Mouse (Mus musculus): ENCODE data around the gene Dpf3. TPM values are rescaled to one million over a fixed set of nuclear protein-coding genes. Genes with fewer than 3 reads are reported as not detected.

Dpf3 gene
- polyA plus RNA-seq, 1 experiment from 2014 or later: 6.1 TPM

DNA sequence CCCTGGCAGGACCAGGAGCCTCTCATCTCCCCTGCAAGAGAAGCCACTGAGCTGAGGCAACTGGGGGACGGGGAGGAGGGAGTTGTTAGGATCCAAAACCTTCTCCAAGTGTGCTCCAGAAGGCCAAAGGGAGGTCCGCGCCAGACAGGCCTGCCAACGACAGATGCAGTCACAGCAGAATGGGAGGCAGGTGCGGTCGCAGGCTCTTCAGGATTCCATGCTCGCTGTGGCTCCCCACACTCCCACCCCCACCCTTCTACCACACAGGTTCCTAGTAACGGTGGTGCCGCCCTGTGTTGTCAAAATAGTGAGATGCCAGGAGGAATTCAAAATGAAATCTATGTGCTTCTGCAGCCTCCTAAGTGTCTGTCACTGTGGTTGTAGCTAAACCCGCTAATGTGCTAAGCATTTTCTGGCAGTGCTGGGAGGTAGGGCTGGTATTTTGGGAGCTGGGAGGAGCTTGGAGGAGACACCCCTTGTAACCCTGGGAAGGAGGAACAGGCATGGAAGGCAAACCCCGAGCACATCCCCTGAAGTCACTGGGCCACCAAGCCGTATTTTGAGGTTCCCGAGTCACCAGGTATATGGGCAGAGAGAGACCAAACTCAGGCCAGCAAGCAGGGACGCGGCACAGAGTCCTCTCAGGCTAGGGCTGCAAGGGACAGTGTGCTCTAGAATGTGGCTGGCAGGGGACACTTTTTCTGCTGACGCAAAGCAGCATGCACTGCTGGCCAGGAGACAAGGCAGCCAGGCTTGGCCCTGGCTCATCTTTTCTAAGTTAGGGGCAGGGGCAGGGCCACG is 75.6 kb downstream of the Dpf3 start:
- 0 out of 2 replicates have a peak, but pooled peaks have one; percentile 26 for ATAC-seq (ENCODE audit: low read depth)

DNA sequence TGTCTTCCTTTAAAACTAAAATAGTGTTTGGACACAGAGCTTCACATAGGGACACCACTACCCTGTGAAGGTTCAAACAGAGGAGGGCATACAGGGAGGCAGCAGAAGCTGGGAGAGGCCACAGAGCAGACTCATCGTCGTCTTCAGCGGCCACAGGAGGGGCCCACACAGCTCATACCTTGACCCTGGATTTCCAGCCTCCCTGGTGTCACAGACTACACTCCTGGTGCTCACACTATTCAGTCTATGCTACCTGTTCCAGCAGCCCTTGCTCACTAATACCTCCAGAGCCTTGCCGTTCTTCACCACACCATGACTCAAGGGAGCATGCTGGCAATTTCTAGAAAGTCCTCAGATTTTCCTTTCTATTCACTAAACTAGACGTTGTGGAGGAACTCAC is 76.5 kb downstream of the Dpf3 start:
- Histone ChIP-seq H3K36me3 (ENCODE audit: control insufficient read depth, insufficient read depth, low read length) (no peaks in the 10 kb centered on the region), H3K27ac (replicated peaks; ENCODE audit: low read depth, low read length) (no peak overlapping the region), H3K4me3 (ENCODE audit: low read depth, low read length) (no peak overlapping the region), H3K4me1 (ENCODE audit: control insufficient read depth, insufficient read depth, low read length) (peaks cover 9% of the 10 kb centered on the region; the same call in 1 of the 2 replicates), H3K27me3 (replicated peaks; ENCODE audit: control insufficient read depth, insufficient read depth, low read length) (no peaks in the 10 kb centered on the region), H3K9me3 (ENCODE audit: control insufficient read depth, low read length) (0 out of 2 replicates have a peak, but pooled peaks cover 4% of the 10 kb centered on the region), H3K9ac (ENCODE audit: low read depth, low read length) (no peak overlapping the region), H3K4me2 (ENCODE audit: low read depth, low read length) (no peak overlapping the region)
- WGBS: 65% methylated on average over 5 of the region's 5 CpGs
- DNase-seq (ENCODE audit: low spot score): no peak
- no peak for ATAC-seq (ENCODE audit: low read depth)

More for the DNA sequence above, 75.6 kb downstream of the Dpf3 start:
- Histone ChIP-seq H3K36me3 (ENCODE audit: control insufficient read depth, insufficient read depth, low read length) (no peaks in the 10 kb centered on the region), H3K9me3 (ENCODE audit: control insufficient read depth, low read length) (0 out of 2 replicates have a peak, but pooled peaks cover 4% of the 10 kb centered on the region), H3K9ac (ENCODE audit: low read depth, low read length) (no peak overlapping the region), H3K27me3 (replicated peaks; ENCODE audit: control insufficient read depth, insufficient read depth, low read length) (no peaks in the 10 kb centered on the region), H3K4me1 (ENCODE audit: control insufficient read depth, insufficient read depth, low read length) (peaks cover 9% of the 10 kb centered on the region; the same call in 1 of the 2 replicates), H3K4me2 (ENCODE audit: low read depth, low read length) (no peak overlapping the region), H3K27ac (replicated peaks; ENCODE audit: low read depth, low read length) (0 out of 2 replicates have a peak overlapping the region, but pooled peaks have one; percentile 39), H3K4me3 (ENCODE audit: low read depth, low read length) (no peak overlapping the region)
- peak; percentile 24 for DNase-seq (ENCODE audit: low spot score)
- 51% methylated on average over 14 of the region's 17 CpGs for WGBS

- H3K27me3 ChIP-seq (replicated peaks; ENCODE audit: control insufficient read depth, insufficient read depth, low read length): no peaks in the 10 kb centered on the region
- H3K27ac ChIP-seq (replicated peaks; ENCODE audit: low read depth, low read length): no peak overlapping the region
- H3K36me3 ChIP-seq (ENCODE audit: control insufficient read depth, insufficient read depth, low read length): no peaks in the 10 kb centered on the region
- WGBS: 90% methylated on average over 12 of the region's 12 CpGs
- H3K9me3 ChIP-seq (ENCODE audit: control insufficient read depth, low read length): no peaks in the 10 kb centered on the region
- no peak overlapping the region for H3K9ac ChIP-seq (ENCODE audit: low read depth, low read length)
- DNase-seq (ENCODE audit: low spot score) (no peak), ATAC-seq (ENCODE audit: low read depth) (no peak)
- no peaks in the 10 kb centered on the region for H3K4me1 ChIP-seq (ENCODE audit: control insufficient read depth, insufficient read depth, low read length)
- H3K4me2 ChIP-seq (ENCODE audit: low read depth, low read length): no peak overlapping the region
- H3K4me3 ChIP-seq (ENCODE audit: low read depth, low read length): no peak overlapping the region
These were observed 82.0 kb downstream of the Dpf3 start for GRCm38 (mm10) chr12:83405374-83406125.

GRCm38 (mm10) chr12:83402270-83402669 is 85.2 kb downstream of the Dpf3 start:
- WGBS: 73% methylated on average over 5 of the region's 5 CpGs
- H3K9ac ChIP-seq (ENCODE audit: low read depth, low read length): no peak overlapping the region
- H3K4me1 ChIP-seq (ENCODE audit: control insufficient read depth, insufficient read depth, low read length): no peaks in the 10 kb centered on the region
- ATAC-seq (ENCODE audit: low read depth) (no peak), DNase-seq (ENCODE audit: low spot score) (no peak)
- H3K9me3 ChIP-seq (ENCODE audit: control insufficient read depth, low read length): no peaks in the 10 kb centered on the region
- H3K36me3 ChIP-seq (ENCODE audit: control insufficient read depth, insufficient read depth, low read length): no peaks in the 10 kb centered on the region
- no peaks in the 10 kb centered on the region for H3K27me3 ChIP-seq (replicated peaks; ENCODE audit: control insufficient read depth, insufficient read depth, low read length)
- no peak overlapping the region for H3K27ac ChIP-seq (replicated peaks; ENCODE audit: low read depth, low read length)
- no peak overlapping the region for H3K4me3 ChIP-seq (ENCODE audit: low read depth, low read length)
- H3K4me2 ChIP-seq (ENCODE audit: low read depth, low read length): no peak overlapping the region

GRCm38 (mm10) chr12:83392011-83392410 is 95.5 kb downstream of the Dpf3 start:
- Histone ChIP-seq H3K36me3 (ENCODE audit: control insufficient read depth, insufficient read depth, low read length) (no peaks in the 10 kb centered on the region), H3K9ac (ENCODE audit: low read depth, low read length) (no peak overlapping the region)

DNA sequence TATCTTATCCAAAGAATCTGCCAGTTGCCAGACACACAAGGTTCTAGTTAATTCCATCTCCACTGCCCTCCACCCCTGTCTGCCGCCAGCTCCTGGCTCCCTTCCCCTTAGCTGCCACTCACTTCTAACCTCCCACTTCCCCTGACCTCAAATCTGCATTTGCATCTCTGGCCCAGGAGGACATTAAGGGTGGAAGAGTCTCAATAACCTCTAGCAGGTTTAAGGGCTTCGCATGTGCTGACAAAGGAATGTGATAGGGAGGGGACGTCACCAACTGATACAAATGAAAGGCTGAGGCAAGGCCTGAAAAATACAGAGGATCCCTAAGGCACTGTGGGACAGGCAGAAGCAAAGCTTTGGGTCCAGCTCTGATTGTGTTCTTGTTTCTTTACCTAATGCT is 100.0 kb downstream of the Dpf3 start:
- no peaks in the 10 kb centered on the region for H3K27me3 ChIP-seq (replicated peaks; ENCODE audit: control insufficient read depth, insufficient read depth, low read length)
- no peaks in the 10 kb centered on the region for H3K36me3 ChIP-seq (ENCODE audit: control insufficient read depth, insufficient read depth, low read length)
- 27% methylated on average over 3 of the region's 3 CpGs for WGBS
- H3K4me1 ChIP-seq (ENCODE audit: control insufficient read depth, insufficient read depth, low read length): no peaks in the 10 kb centered on the region
- H3K4me3 ChIP-seq (ENCODE audit: low read depth, low read length): no peak overlapping the region
- no peak overlapping the region for H3K9ac ChIP-seq (ENCODE audit: low read depth, low read length)
- DNase-seq (ENCODE audit: low spot score): no peak
- no peaks in the 10 kb centered on the region for H3K9me3 ChIP-seq (ENCODE audit: control insufficient read depth, low read length)
- no peak for ATAC-seq (ENCODE audit: low read depth)
- no peak overlapping the region for H3K27ac ChIP-seq (replicated peaks; ENCODE audit: low read depth, low read length)
- no peak overlapping the region for H3K4me2 ChIP-seq (ENCODE audit: low read depth, low read length)

More at GRCm38 (mm10) chr12:83392011-83392410, 95.5 kb downstream of the Dpf3 start:
- no peaks in the 10 kb centered on the region for H3K4me1 ChIP-seq (ENCODE audit: control insufficient read depth, insufficient read depth, low read length)
- H3K9me3 ChIP-seq (ENCODE audit: control insufficient read depth, low read length): no peaks in the 10 kb centered on the region
- WGBS: 86% methylated on average over 16 of the region's 16 CpGs
- H3K4me2 ChIP-seq (ENCODE audit: low read depth, low read length): no peak overlapping the region
- no peaks in the 10 kb centered on the region for H3K27me3 ChIP-seq (replicated peaks; ENCODE audit: control insufficient read depth, insufficient read depth, low read length)
- no peak for DNase-seq (ENCODE audit: low spot score)
- no peak overlapping the region for H3K4me3 ChIP-seq (ENCODE audit: low read depth, low read length)
- no peak overlapping the region for H3K27ac ChIP-seq (replicated peaks; ENCODE audit: low read depth, low read length)
- no peak for ATAC-seq (ENCODE audit: low read depth)

DNA sequence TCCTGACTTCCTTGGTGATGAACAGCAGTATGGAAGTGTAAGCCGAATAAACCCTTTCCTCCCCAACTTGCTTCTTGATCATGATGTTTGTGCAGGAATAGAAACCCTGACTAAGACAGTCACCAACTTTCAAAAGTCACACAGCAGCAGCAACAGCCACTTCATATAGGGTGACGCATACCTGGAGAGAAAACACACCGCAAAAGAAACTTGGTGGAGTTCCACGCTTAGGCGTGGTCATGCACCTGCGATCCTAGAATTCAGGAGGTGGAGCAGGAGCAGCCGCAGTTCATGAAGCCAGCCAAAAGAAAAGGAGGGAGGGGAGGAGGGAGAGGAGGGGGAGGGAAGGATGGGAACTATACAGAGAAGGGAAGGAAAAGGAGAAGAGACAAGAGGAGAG is 106.4 kb downstream of the Dpf3 start:
- H3K4me3 ChIP-seq (ENCODE audit: low read depth, low read length): no peak overlapping the region
- H3K36me3 ChIP-seq (ENCODE audit: control insufficient read depth, insufficient read depth, low read length): no peaks in the 10 kb centered on the region
- H3K4me2 ChIP-seq (ENCODE audit: low read depth, low read length): no peak overlapping the region
- no peaks in the 10 kb centered on the region for H3K4me1 ChIP-seq (ENCODE audit: control insufficient read depth, insufficient read depth, low read length)
- WGBS: 92% methylated on average over 6 of the region's 7 CpGs
- H3K9ac ChIP-seq (ENCODE audit: low read depth, low read length): no peak overlapping the region
- H3K27ac ChIP-seq (replicated peaks; ENCODE audit: low read depth, low read length): no peak overlapping the region
- no peaks in the 10 kb centered on the region for H3K27me3 ChIP-seq (replicated peaks; ENCODE audit: control insufficient read depth, insufficient read depth, low read length)
- DNase-seq (ENCODE audit: low spot score) (no peak), ATAC-seq (ENCODE audit: low read depth) (no peak)
- H3K9me3 ChIP-seq (ENCODE audit: control insufficient read depth, low read length): no peaks in the 10 kb centered on the region

DNA sequence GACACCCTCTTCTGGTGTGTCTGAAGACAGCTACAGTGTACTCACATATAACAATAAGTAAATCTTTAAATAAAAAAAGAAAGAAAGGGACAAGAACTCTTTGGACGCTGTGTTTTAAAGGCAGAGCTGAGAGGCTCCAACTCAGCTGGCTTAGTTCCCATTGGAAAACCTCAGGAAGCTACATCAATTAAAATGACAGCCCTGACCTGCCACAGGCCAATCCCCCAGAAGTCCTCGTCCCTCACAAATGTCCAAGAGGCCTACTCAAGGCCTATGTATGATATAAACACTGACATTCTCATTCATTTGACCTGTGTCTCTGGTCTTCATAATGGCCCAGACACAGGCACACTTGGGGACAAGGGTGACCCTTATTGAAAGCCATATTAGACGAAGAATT is 107.5 kb downstream of the Dpf3 start:
- Histone ChIP-seq H3K27ac (replicated peaks; ENCODE audit: low read depth, low read length) (no peak overlapping the region), H3K4me1 (ENCODE audit: control insufficient read depth, insufficient read depth, low read length) (no peaks in the 10 kb centered on the region), H3K36me3 (ENCODE audit: control insufficient read depth, insufficient read depth, low read length) (no peaks in the 10 kb centered on the region), H3K27me3 (replicated peaks; ENCODE audit: control insufficient read depth, insufficient read depth, low read length) (no peaks in the 10 kb centered on the region), H3K4me3 (ENCODE audit: low read depth, low read length) (no peak overlapping the region), H3K9ac (ENCODE audit: low read depth, low read length) (no peak overlapping the region), H3K4me2 (ENCODE audit: low read depth, low read length) (no peak overlapping the region), H3K9me3 (ENCODE audit: control insufficient read depth, low read length) (no peaks in the 10 kb centered on the region)
- no peak for ATAC-seq (ENCODE audit: low read depth)
- DNase-seq (ENCODE audit: low spot score): no peak
- WGBS: 76% methylated on average over 3 of the region's 3 CpGs

Measured in embryonic facial prominence, embryonic 14.5 days (tissue).